Mouse (Mus musculus) stomach, embryonic 14.5 days (tissue): Measurements from ENCODE around the gene Gm21969. TPM values are rescaled to one million over a fixed set of nuclear protein-coding genes. Genes with fewer than 3 reads are reported as not detected.

Experiments used
- ATAC-seq: fragments of 200-750 bp; cut with Nextera tagmentation; 2 replicates; pipeline ENCODE4 v1.8.0; 2017; ENCODE audit warnings: low read depth, moderate TSS enrichment; ENCODE audit not compliant: insufficient number of reproducible peaks, insufficient read depth, low FRiP score
- H3K27ac ChIP-seq: fragments of 300-500 bp; sonication (generic); 2 replicates; pipeline ENCODE4 v1.5.1; 2014; ENCODE audit warnings: mild to moderate bottlenecking, low read length, moderate library complexity, mixed read lengths
- H3K27me3 ChIP-seq: fragments of 300-500 bp; sonication (generic); 2 replicates; pipeline ENCODE4 v1.6.1; 2014; ENCODE audit warnings: low read length, control low read depth, mixed read lengths; ENCODE audit not compliant: control insufficient read depth, insufficient read depth
- H3K36me3 ChIP-seq: fragments of 300-500 bp; sonication (generic); 2 replicates; pipeline ENCODE4 v1.6.1; 2014; ENCODE audit warnings: mild to moderate bottlenecking, control low read depth, low read length, moderate library complexity, mixed read lengths; ENCODE audit not compliant: control insufficient read depth, insufficient read depth
- H3K4me1 ChIP-seq: fragments of 300-500 bp; sonication (generic); 2 replicates; pipeline ENCODE4 v1.6.1; 2014; ENCODE audit warnings: low read length, control low read depth, mixed read lengths; ENCODE audit not compliant: control insufficient read depth, insufficient read depth
- H3K4me2 ChIP-seq: fragments of 300-500 bp; sonication (generic); replicated peaks from 2 replicates; pipeline ENCODE4 v1.6.1; 2014; ENCODE audit warnings: low read depth, low read length, control low read depth
- H3K4me3 ChIP-seq: fragments of 300-500 bp; sonication (generic); 2 replicates; pipeline ENCODE4 v1.5.1; 2014; ENCODE audit warnings: low read depth, low read length, control low read depth
- H3K9ac ChIP-seq: fragments of 300-500 bp; sonication (generic); replicated peaks from 2 replicates; pipeline ENCODE4 v1.6.1; 2014; ENCODE audit warnings: low read depth, mild to moderate bottlenecking, control low read depth, low read length, moderate library complexity, mixed read lengths
- H3K9me3 ChIP-seq: fragments of 300-500 bp; sonication (generic); 2 replicates; pipeline ENCODE4 v1.6.1; 2016; ENCODE audit warnings: low read depth, low read length, control low read depth; ENCODE audit not compliant: control insufficient read depth
- WGBS: fragments of 180-500 bp; shearing (Covaris S2); extraction: QIAGEN DNeasy Blood & Tissue Kit; methylation state at CpG from one replicate; pipeline ENCODE4 v1.1.7; 2014; 5-methylcytosine and 5-hydroxymethylcytosine counted together
- polyA plus RNA-seq: library from polyadenylated mRNA; unstranded; fragments of >200 nt; fragmentation: Nextera tagmentation; extraction: Ambion mirVana; gene quantifications from 2 replicates; pipeline ENCODE4 v1.2.1, GENCODE M21; 2014

Gm21969 gene
- polyA plus RNA-seq, 1 experiment from 2014 or later, result not detected

- Histone ChIP-seq H3K9ac (no peak overlapping the region), H3K27me3 (no peaks in the 10 kb centered on the region), H3K4me3 (no peak overlapping the region), H3K4me2 (no peak overlapping the region), H3K9me3 (no peaks in the 10 kb centered on the region), H3K27ac (no peak overlapping the region), H3K4me1 (0 out of 2 replicates have a peak, but pooled peaks cover 3% of the 10 kb centered on the region), H3K36me3 (no peaks in the 10 kb centered on the region; the same call in 1 of the 2 replicates)
- WGBS, result 61% methylated on average over 6 of the region's 6 CpGs
- no peak for ATAC-seq
Observed at GRCm38 (mm10) chr4:139640775-139641174, 37.8 kb downstream of the Gm21969 start.

- ATAC-seq, result no peak
- H3K4me1 ChIP-seq, result 0 out of 2 replicates have a peak, but pooled peaks cover 3% of the 10 kb centered on the region
- H3K4me3 ChIP-seq, result 0 out of 2 replicates have a peak overlapping the region, but pooled peaks have one; percentile 0
- H3K9me3 ChIP-seq, result no peaks in the 10 kb centered on the region
- H3K9ac ChIP-seq, result no peak overlapping the region
- no peaks in the 10 kb centered on the region for H3K27me3 ChIP-seq
- 6% methylated on average over 30 of the region's 30 CpGs for WGBS
- H3K36me3 ChIP-seq, result no peaks in the 10 kb centered on the region; the same call in 1 of the 2 replicates
- H3K4me2 ChIP-seq, result peak overlapping the region; percentile 27
- no peak overlapping the region for H3K27ac ChIP-seq
Observed at GRCm38 (mm10) chr4:139641829-139642425, 38.9 kb downstream of the Gm21969 start.

GRCm38 (mm10) chr4:139643972-139644371 lies 41.0 kb downstream of the Gm21969 start:
- 0 out of 2 replicates have a peak, but pooled peaks have one; percentile 24 for ATAC-seq
- Histone ChIP-seq H3K27ac (no peak overlapping the region), H3K9me3 (no peaks in the 10 kb centered on the region), H3K27me3 (no peaks in the 10 kb centered on the region), H3K4me2 (no peak overlapping the region), H3K36me3 (peaks cover 3% of the 10 kb centered on the region; the same call in 1 of the 2 replicates), H3K4me3 (no peak overlapping the region), H3K9ac (no peak overlapping the region), H3K4me1 (0 out of 2 replicates have a peak, but pooled peaks cover 3% of the 10 kb centered on the region)
- WGBS, result 13% methylated on average over 9 of the region's 9 CpGs

- H3K4me3 ChIP-seq, result no peak overlapping the region
- no peak for ATAC-seq
- no peak overlapping the region for H3K27ac ChIP-seq
- H3K4me1 ChIP-seq, result no peaks in the 10 kb centered on the region
- no peaks in the 10 kb centered on the region for H3K27me3 ChIP-seq
- peaks cover 3% of the 10 kb centered on the region; the same call in 1 of the 2 replicates for H3K36me3 ChIP-seq
- H3K9ac ChIP-seq, result no peak overlapping the region
- WGBS, result 85% methylated on average over 7 of the region's 7 CpGs
- H3K9me3 ChIP-seq, result no peaks in the 10 kb centered on the region
- no peak overlapping the region for H3K4me2 ChIP-seq
Observed at GRCm38 (mm10) chr4:139646916-139647315, 43.9 kb downstream of the Gm21969 start.

- Histone ChIP-seq H3K4me3 (no peak overlapping the region), H3K36me3 (peaks cover 3% of the 10 kb centered on the region; the same call in 1 of the 2 replicates), H3K9ac (no peak overlapping the region), H3K4me2 (no peak overlapping the region), H3K9me3 (no peaks in the 10 kb centered on the region), H3K27ac (no peak overlapping the region), H3K27me3 (no peaks in the 10 kb centered on the region), H3K4me1 (no peaks in the 10 kb centered on the region)
- 76% methylated on average over 15 of the region's 15 CpGs for WGBS
- ATAC-seq, result no peak
Observed at GRCm38 (mm10) chr4:139650086-139650743, 47.2 kb downstream of the Gm21969 start.

GRCm38 (mm10) chr4:139650907-139651306 lies 47.9 kb downstream of the Gm21969 start:
- no peak for ATAC-seq
- no peak overlapping the region for H3K27ac ChIP-seq
- H3K4me2 ChIP-seq, result no peak overlapping the region
- H3K27me3 ChIP-seq, result no peaks in the 10 kb centered on the region
- no peaks in the 10 kb centered on the region for H3K9me3 ChIP-seq
- no peak overlapping the region for H3K9ac ChIP-seq
- H3K4me3 ChIP-seq, result no peak overlapping the region
- no peaks in the 10 kb centered on the region for H3K4me1 ChIP-seq
- WGBS, result 66% methylated on average over 11 of the region's 11 CpGs
- H3K36me3 ChIP-seq, result peaks cover 3% of the 10 kb centered on the region; the same call in 1 of the 2 replicates

GRCm38 (mm10) chr4:139653238-139653637 lies 50.3 kb downstream of the Gm21969 start, which contains the start of gene Tas1r2:
Gene Tas1r2 (plus strand): TSS chr4:139653538.
- H3K4me3 ChIP-seq, result no peak within 1 kb of the TSS
- no peak within 1 kb of the TSS for H3K27ac ChIP-seq
- no peaks in the 10 kb centered on the region for H3K27me3 ChIP-seq
- no peaks in the 10 kb centered on the region for H3K9me3 ChIP-seq
- ATAC-seq, result no peak
- H3K4me2 ChIP-seq, result no peak within 1 kb of the TSS
- whole genome bisulfite sequencing, result 81% methylated on average over 8 of the region's 8 CpGs
- H3K9ac ChIP-seq, result no peak within 1 kb of the TSS
- H3K4me1 ChIP-seq, result no peaks in the 10 kb centered on the region
- no peaks in the 10 kb centered on the region for H3K36me3 ChIP-seq

GRCm38 (mm10) chr4:139661897-139662296 lies 58.9 kb downstream of the Gm21969 start:
- Histone ChIP-seq H3K27ac (no peak overlapping the region), H3K4me2 (no peak overlapping the region), H3K27me3 (no peaks in the 10 kb centered on the region), H3K9me3 (no peaks in the 10 kb centered on the region), H3K9ac (no peak overlapping the region), H3K4me3 (no peak overlapping the region), H3K36me3 (no peaks in the 10 kb centered on the region), H3K4me1 (no peaks in the 10 kb centered on the region)
- no peak for ATAC-seq
- WGBS, result 86% methylated on average over 14 of the region's 14 CpGs
